Mouse (Mus musculus) erythroblast, adult 5-6 weeks (primary cell): Measurements from ENCODE around the gene St6galnac5. TPM values are rescaled to one million over a fixed set of nuclear protein-coding genes. Genes with fewer than 3 reads are reported as not detected.
A peak's percentile ranks its signal among the peaks of the same experiment; 100 is the strongest.
"Not testable (repeated sequence)": the region's sequence is repeated elsewhere in the genome, so short reads cannot be mapped to it uniquely, and the experiment has no call there.

Source experiments
- ATAC-seq: replicated peaks from 2 replicates; pipeline ENCODE4 v1.8.0; 2016; ENCODE audit warnings: moderate number of reproducible peaks, mild to moderate bottlenecking, moderate TSS enrichment, inconsistent platforms; ENCODE audit not compliant: poor library complexity, low FRiP score, severe bottlenecking
- total RNA-seq, 2 experiments: library from RNA; stranded (forward) in 1 of 2; stranded (reverse) in 1 of 2; fragments of 150-400 nt in 1 of 2; fragments of 200-764, 138-1000 nt in 1 of 2; gene quantifications; 2 replicates each; pipeline versions ENCODE4 v1.2.3 to v1.2.4; 2015 to 2017; ENCODE audit warnings: low replicate concordance in 2 of 2

Gene St6galnac5
- total RNA-seq, 2 experiments from 2014 or later = not detected

GRCm38 (mm10) chr3:152820406-152820805, 161.6 kb downstream of the St6galnac5 start:
- ATAC-seq = no peak

- no peak for ATAC-seq
Observed at GRCm38 (mm10) chr3:152815110-152815509, 166.9 kb downstream of the St6galnac5 start.

- no peak for ATAC-seq
Observed at GRCm38 (mm10) chr3:152813905-152814304, 168.1 kb downstream of the St6galnac5 start.

DNA sequence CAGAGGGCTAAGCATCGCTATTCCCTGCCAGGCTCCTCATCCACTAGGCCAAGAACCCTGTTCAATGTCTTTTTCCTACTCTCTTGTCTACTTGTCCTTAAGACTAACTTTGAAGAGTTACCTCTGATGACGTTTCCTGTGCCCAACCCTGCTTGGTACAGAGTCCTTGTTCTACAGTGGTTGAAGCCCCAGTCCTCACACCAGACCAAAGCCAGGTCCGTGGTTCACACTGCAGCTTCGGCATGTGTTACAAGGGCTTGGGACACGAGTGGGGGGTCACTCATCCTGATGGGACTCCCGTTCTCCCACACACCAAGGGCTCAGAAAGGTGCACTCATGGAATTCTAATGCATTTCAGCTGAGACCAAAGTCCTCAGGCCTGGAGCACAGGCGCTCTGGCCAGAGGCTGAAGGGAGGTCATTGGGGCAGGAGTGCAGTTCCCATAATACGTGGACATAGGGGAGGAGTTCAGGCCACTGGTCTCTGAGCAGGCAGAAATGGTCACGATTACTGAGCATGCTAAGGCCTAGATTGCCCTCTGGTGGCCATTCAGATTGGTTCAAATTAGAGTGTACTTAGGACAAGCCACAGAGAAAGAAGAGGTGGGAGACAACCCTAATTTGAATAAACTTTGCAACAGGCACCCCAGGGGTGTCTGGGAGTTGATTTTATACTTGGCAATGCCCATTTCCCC, 182.2 kb downstream of the St6galnac5 start:
- ATAC-seq = no peak

- no peak for ATAC-seq
Observed at GRCm38 (mm10) chr3:152797354-152797753, 184.7 kb downstream of the St6galnac5 start.

DNA sequence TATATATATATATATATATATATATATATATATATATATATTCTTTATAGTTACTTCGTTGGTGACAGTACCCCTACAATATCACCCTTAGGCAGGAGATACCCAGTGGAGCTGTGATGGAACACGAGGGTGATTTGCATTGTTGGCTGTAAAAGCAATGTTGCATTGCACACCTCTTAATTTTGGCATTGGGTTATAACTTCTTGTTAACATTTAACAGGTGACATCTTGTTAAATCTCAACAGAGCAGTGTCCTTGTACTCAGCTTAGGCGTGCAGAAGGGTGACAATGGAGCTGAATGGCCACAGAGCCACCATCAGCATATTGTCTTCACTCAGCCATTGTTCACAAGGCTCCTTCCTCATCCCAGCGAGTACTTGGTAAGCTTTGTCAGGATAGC, 185.8 kb downstream of the St6galnac5 start:
- ATAC-seq = no peak

- ATAC-seq = no peak
Observed at GRCm38 (mm10) chr3:152793006-152793405, 189.0 kb downstream of the St6galnac5 start.

DNA sequence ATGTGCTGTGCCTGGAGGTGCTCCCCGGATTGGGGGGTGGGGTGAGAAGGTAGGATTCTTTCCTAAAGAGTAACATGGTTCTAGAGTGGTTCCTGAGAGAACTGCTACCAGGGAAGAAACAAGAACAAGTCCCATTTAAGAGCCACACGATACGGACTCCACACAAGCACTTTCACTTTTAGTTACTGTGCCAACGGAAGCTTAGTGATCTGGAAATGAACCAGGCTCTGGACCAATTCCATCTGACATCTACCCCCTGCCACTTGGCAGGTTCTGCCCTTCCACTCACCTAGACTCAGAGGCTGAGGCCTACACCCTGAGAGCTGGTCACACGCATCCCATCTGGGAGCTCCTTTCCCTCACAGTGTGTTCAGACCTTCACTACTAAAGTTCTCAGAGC, 189.4 kb downstream of the St6galnac5 start:
- ATAC-seq = no peak

- not testable (repeated sequence) for ATAC-seq
Observed at GRCm38 (mm10) chr3:152788301-152788953, 193.6 kb downstream of the St6galnac5 start.

GRCm38 (mm10) chr3:152784353-152784752, 197.7 kb downstream of the St6galnac5 start:
- ATAC-seq = peak; percentile 61

GRCm38 (mm10) chr3:152783792-152784191, 198.3 kb downstream of the St6galnac5 start:
- peak; percentile 81 for ATAC-seq

DNA sequence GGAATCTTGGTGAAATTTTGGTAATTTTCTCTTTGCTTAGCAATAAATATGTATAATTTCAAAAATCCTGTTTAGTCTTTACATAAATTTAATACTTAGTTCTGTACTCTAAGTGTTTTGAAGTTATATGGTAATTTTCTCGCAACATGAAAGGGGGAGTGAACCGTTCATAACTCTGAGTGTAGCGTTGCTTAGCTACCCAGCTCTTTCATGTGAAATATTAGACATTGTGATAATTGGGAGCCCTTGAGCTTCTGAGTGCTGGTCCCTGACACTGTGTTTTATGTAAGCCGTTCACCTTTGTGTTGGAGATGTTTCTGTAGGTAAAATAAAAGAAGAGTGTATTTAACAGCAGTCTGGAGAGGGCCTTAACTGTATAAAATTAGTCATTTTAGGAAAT, 202.2 kb downstream of the St6galnac5 start:
- no peak for ATAC-seq

GRCm38 (mm10) chr3:152776872-152777540, 205.0 kb downstream of the St6galnac5 start:
- no peak for ATAC-seq

DNA sequence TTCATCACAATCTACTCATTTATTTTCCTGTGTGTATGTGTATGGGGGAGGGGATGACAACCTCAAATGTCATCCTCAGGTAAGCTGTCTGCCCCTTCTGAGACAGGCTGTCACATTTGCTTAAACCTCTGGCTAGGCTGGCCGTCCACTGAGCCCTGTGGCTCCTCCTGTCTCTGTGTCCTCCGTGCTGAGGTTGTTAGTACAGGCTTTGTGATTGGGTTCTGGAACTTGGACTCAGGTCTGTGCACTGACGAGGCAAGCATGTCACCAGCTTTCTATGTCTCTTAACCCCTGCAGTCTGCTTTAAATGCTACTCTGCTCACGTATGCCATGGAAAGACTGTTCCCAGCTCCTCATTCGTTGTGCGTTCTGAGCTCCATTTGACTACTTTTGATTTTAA, 205.7 kb downstream of the St6galnac5 start:
- no peak for ATAC-seq

GRCm38 (mm10) chr3:152770056-152770455, 212.0 kb downstream of the St6galnac5 start:
- ATAC-seq = no peak

DNA sequence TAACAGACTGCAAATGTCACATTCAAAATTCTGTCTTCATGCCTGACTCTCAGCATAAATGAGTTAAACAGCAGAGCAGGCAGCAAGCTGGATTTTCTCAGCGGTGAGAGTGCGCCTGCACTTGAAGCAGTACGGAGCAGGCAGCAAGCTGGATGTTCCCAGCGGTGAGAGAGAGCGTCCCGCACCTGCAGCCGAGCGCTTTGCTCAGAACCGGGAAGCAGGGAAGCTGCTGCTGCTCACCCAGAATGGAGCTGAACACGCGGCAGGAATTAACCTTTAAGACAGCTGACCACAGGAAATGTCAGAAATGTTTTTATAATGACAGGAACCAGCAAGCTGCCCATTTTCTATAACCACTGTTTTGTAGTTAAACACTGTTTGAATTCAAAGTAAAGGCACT, 214.6 kb downstream of the St6galnac5 start:
- no peak for ATAC-seq
